Mouse (Mus musculus): ENCODE data around the gene Dnah7c.

- TF ChIP-seq CTCF (IDR thresholded peaks at IDR 0.05; ENCODE audit: insufficient read depth, low read length) (no peak), POLR2A (IDR thresholded peaks at IDR 0.05; ENCODE audit: borderline replicate concordance, extremely low read depth, low read depth, low read length) (no peak)
Measured at GRCm38 (mm10) chr1:46844281-46844680, 418.9 kb downstream of the Dnah7c start.
